Mouse (Mus musculus) CH12.LX (cell line): ENCODE data around the gene Ccdc28a.

Experiments used
- CTCF ChIP-seq, 2 experiments: IDR thresholded peaks in 1 of 2; conservative IDR thresholded peaks in 1 of 2; 2 replicates each; pipeline ENCODE4 v1.5.1; 2011 to 2012; ENCODE audit warnings: low read depth in 2 of 2, low read length in 2 of 2, improper control_type of control experiment in 1 of 2, inconsistent platforms in 1 of 2, mild to moderate bottlenecking in 1 of 2, moderate library complexity in 1 of 2
- E2F4 ChIP-seq: IDR thresholded peaks from 2 replicates; pipeline ENCODE4 v1.6.1; 2011; ENCODE audit warnings: low read depth, low read length, improper control_type of control experiment; ENCODE audit not compliant: insufficient replicate concordance
- RAD21 ChIP-seq: IDR thresholded peaks from 2 replicates; pipeline ENCODE4 v1.6.1; 2011; ENCODE audit warnings: low read depth, mild to moderate bottlenecking, low read length, improper control_type of control experiment, moderate library complexity

DNA sequence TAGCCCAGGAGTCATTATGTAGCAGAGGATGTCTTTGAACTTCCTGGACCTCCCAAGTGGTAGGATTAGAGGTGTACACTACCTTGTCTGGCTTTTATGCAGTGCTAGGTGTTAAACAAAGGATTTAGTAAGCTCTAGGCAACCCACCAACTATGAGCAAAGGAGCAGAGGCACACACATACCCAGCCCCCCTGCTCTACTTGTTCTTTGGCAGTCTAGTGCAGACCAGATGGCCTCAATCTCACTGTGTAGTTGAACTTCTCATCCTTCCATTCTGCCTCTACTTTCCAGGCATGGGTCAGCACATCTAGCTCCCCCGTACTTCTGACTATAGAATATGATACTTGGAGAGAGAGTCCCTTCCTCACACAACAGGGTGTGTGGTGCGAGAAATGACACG lies 10.4 kb downstream of the Ccdc28a start:
- TF ChIP-seq RAD21 (no peak), E2F4 (no peak), CTCF (conservative IDR thresholded peaks at IDR 0.05 in 1 of 2, IDR thresholded peaks at IDR 0.05 in 1 of 2; ENCODE audit: low read depth in 2 of 2, low read length in 2 of 2) (no peak)
